Comparison of ENCODE assay signal across 8 mouse cellular contexts in genomic region chr16:17271124-17271523, GRCm38 (mm10). TPM values are rescaled to one million over a fixed set of nuclear protein-coding genes. Genes with fewer than 3 reads are reported as not detected.
A peak's percentile ranks its signal among the peaks of the same experiment; 100 is the strongest.
DNase-seq lines count a peak whose midpoint lies in the region; ATAC-seq lines count a peak whose summit lies in the region.

No protein-coding gene starts in this region.

- H3K9me3 ChIP-seq in kidney, embryonic 15.5 days (replicated peaks) = no peaks in the 10 kb centered on the region
- H3K9me3 ChIP-seq in hindbrain, embryonic 13.5 days = peaks cover 8% of the 10 kb centered on the region
- H3K9me3 ChIP-seq in forebrain, embryonic 14.5 days (replicated peaks; ENCODE audit: control insufficient read depth, low read length) = peaks cover 4% of the 10 kb centered on the region

- no peak overlapping the region for H3K4me3 ChIP-seq in kidney, embryonic 15.5 days (replicated peaks)
- no peak overlapping the region for H3K4me3 ChIP-seq in hindbrain, embryonic 13.5 days
- no peak overlapping the region for H3K4me3 ChIP-seq in forebrain, embryonic 14.5 days (ENCODE audit: low read depth, low read length)

- 78% methylated on average over 4 of the region's 4 CpGs for WGBS in kidney, embryonic 15.5 days
- 73% methylated on average over 4 of the region's 4 CpGs for WGBS in hindbrain, embryonic 13.5 days
- 69% methylated on average over 4 of the region's 4 CpGs for WGBS in forebrain, embryonic 14.5 days

- no peaks in the 10 kb centered on the region for H3K4me1 ChIP-seq in kidney, embryonic 15.5 days
- 0 out of 2 replicates have a peak, but pooled peaks cover 3% of the 10 kb centered on the region for H3K4me1 ChIP-seq in hindbrain, embryonic 13.5 days (replicated peaks)
- no peaks in the 10 kb centered on the region for H3K4me1 ChIP-seq in forebrain, embryonic 14.5 days (ENCODE audit: control insufficient read depth, insufficient read depth, low read length)

- H3K27me3 ChIP-seq in kidney, embryonic 15.5 days = no peaks in the 10 kb centered on the region
- no peaks in the 10 kb centered on the region for H3K27me3 ChIP-seq in hindbrain, embryonic 13.5 days
- H3K27me3 ChIP-seq in forebrain, embryonic 14.5 days (replicated peaks; ENCODE audit: control insufficient read depth, insufficient read depth, low read length) = no peaks in the 10 kb centered on the region

- no peak overlapping the region for H3K9ac ChIP-seq in kidney, embryonic 15.5 days
- no peak overlapping the region for H3K9ac ChIP-seq in hindbrain, embryonic 13.5 days
- no peak overlapping the region for H3K9ac ChIP-seq in forebrain, embryonic 14.5 days (ENCODE audit: low read length)

- peak; percentile 37 for DNase-seq in kidney, adult 11 months
- DNase-seq in CD8-positive naive resting alpha-beta T cell, adult 2 months (ENCODE audit: low read depth in 2 of 2, low spot score in 2 of 2) = peak; percentile 28 to 54
- peak; percentile 67 for DNase-seq in adrenal gland, postnatal 10 days
- DNase-seq in kidney, postnatal 25 days = peak; percentile 58 to 74
- no peak for DNase-seq in frontal cortex, postnatal 36 days (ENCODE audit: low spot score in 2 of 2)
- no peak for DNase-seq in forebrain, embryonic 14.5 days (ENCODE audit: low spot score)

- no peak overlapping the region for H3K4me2 ChIP-seq in kidney, embryonic 15.5 days
- no peak overlapping the region for H3K4me2 ChIP-seq in hindbrain, embryonic 13.5 days
- H3K4me2 ChIP-seq in forebrain, embryonic 14.5 days (ENCODE audit: low read length) = no peak overlapping the region

- ATAC-seq in kidney, embryonic 15.5 days (replicated peaks; ENCODE audit: low FRiP score) = no peak
- no peak for ATAC-seq in hindbrain, embryonic 13.5 days (ENCODE audit: low FRiP score)
- ATAC-seq in forebrain, embryonic 14.5 days = no peak

- no peaks in the 10 kb centered on the region for H3K36me3 ChIP-seq in kidney, embryonic 15.5 days
- peaks cover 5% of the 10 kb centered on the region; the same call in 1 of the 2 replicates for H3K36me3 ChIP-seq in hindbrain, embryonic 13.5 days
- H3K36me3 ChIP-seq in forebrain, embryonic 14.5 days (ENCODE audit: control insufficient read depth, insufficient read depth, low read length) = no peaks in the 10 kb centered on the region

- no peak overlapping the region for H3K27ac ChIP-seq in kidney, embryonic 15.5 days
- H3K27ac ChIP-seq in hindbrain, embryonic 13.5 days = no peak overlapping the region
- no peak overlapping the region for H3K27ac ChIP-seq in forebrain, embryonic 14.5 days (ENCODE audit: low read depth, low read length)

RNA-seq across cellular contexts. Expression of gene Tmem191c, which starts 4.8 kb away (rescaled TPM):
- polyA plus RNA-seq in kidney, embryonic 15.5 days (2015; fragmentation: Nextera tagmentation; extraction: Ambion mirVana) = 13.3 and 17.7 TPM in 2 replicates
- total RNA-seq in adrenal gland, postnatal 10 days (2021) = 10 to 100 TPM in 1 of 2 experiments, 1 to 10 TPM in 1; 6.2 to 11.9 TPM
- 32.6 and 33.3 TPM in 2 replicates for polyA plus RNA-seq in hindbrain, embryonic 13.5 days (2015; fragmentation: Nextera tagmentation; extraction: Ambion mirVana)
- polyA plus RNA-seq in forebrain, embryonic 14.5 days (2014; fragmentation: Nextera tagmentation; extraction: Ambion mirVana) = 6.6 and 12.4 TPM in 2 replicates

RNA-seq across cellular contexts. Expression of gene Hic2, which starts 37.8 kb away (rescaled TPM):
- 4.6 and 4.8 TPM in 2 replicates for polyA plus RNA-seq in kidney, embryonic 15.5 days (2015; fragmentation: Nextera tagmentation; extraction: Ambion mirVana)
- total RNA-seq in adrenal gland, postnatal 10 days (2021) = 1 to 10 TPM; 3.2 to 3.3 TPM
- 9.0 and 9.4 TPM in 2 replicates for polyA plus RNA-seq in hindbrain, embryonic 13.5 days (2015; fragmentation: Nextera tagmentation; extraction: Ambion mirVana)
- 2.9 and 4.2 TPM in 2 replicates for polyA plus RNA-seq in forebrain, embryonic 14.5 days (2014; fragmentation: Nextera tagmentation; extraction: Ambion mirVana)

Comparison
In these comparisons a context has a peak if more than half of its experiments do, and no peak if none do; other contexts are left out.
1. DNase-seq: peak in kidney, adult 11 months (single experiment), CD8-positive naive resting alpha-beta T cell, adult 2 months (2 of 2), adrenal gland, postnatal 10 days (single experiment) and kidney, postnatal 25 days (2 of 2); none in frontal cortex, postnatal 36 days (0 of 2) and forebrain, embryonic 14.5 days (single experiment).